ENCODE assay signal across 20 mouse cellular contexts in genomic region chr1:51457249-51457648, GRCm38 (mm10). TPM values are rescaled to one million over a fixed set of nuclear protein-coding genes. Genes with fewer than 3 reads are reported as not detected.
DNase-seq lines count a peak whose midpoint lies in the region; ATAC-seq and TF ChIP-seq lines count a peak whose summit lies in the region.
"Had no signal": no experiment of that assay in that cellular context is flagged by ENCODE, and none has a peak within 500 bp of the region (broad histone marks: within the 10 kb centered on the region; RNA-seq: fewer than 3 reads in every experiment).

No protein-coding gene starts in this region.

- no peaks in the 10 kb centered on the region for H3K27me3 ChIP-seq in intestine, embryonic 15.5 days (replicated peaks)
- H3K27me3 ChIP-seq in intestine, postnatal 0 days (replicated peaks; ENCODE audit: control insufficient read depth, insufficient read depth, low read length): no peaks in the 10 kb centered on the region
- no peaks in the 10 kb centered on the region for H3K27me3 ChIP-seq in kidney, postnatal 0 days (ENCODE audit: insufficient read depth, low read length)
- H3K27me3 ChIP-seq in lung, embryonic 16.5 days (ENCODE audit: control insufficient read depth, insufficient read depth, low read depth, low read length): no peaks in the 10 kb centered on the region
- H3K27me3 ChIP-seq in stomach, embryonic 16.5 days (ENCODE audit: control insufficient read depth, insufficient read depth, low read length): no peaks in the 10 kb centered on the region
- H3K27me3 ChIP-seq: embryonic facial prominence, embryonic 12.5 days; forebrain, embryonic 15.5 days; heart, embryonic 13.5 days had no signal

- H3K36me3 ChIP-seq in intestine, embryonic 15.5 days: no peaks in the 10 kb centered on the region
- no peaks in the 10 kb centered on the region for H3K36me3 ChIP-seq in intestine, postnatal 0 days (ENCODE audit: control insufficient read depth, insufficient read depth)
- H3K36me3 ChIP-seq in kidney, postnatal 0 days (ENCODE audit: insufficient read depth, low read length): no peaks in the 10 kb centered on the region
- no peaks in the 10 kb centered on the region for H3K36me3 ChIP-seq in lung, embryonic 16.5 days (ENCODE audit: control insufficient read depth, insufficient read depth, low read length)
- no peaks in the 10 kb centered on the region for H3K36me3 ChIP-seq in stomach, embryonic 16.5 days (ENCODE audit: control insufficient read depth, insufficient read depth, low read length)
- H3K36me3 ChIP-seq: embryonic facial prominence, embryonic 12.5 days; forebrain, embryonic 15.5 days; G1E; heart, embryonic 13.5 days had no signal

- TF ChIP-seq CTCF in intestine, postnatal 0 days (IDR thresholded peaks at IDR 0.05; ENCODE audit: low read depth): no peak
- no peak for TF ChIP-seq CTCF in kidney, postnatal 0 days (IDR thresholded peaks at IDR 0.05; ENCODE audit: low read depth)

- no peaks in the 10 kb centered on the region for H3K9me3 ChIP-seq in intestine, embryonic 15.5 days
- no peaks in the 10 kb centered on the region for H3K9me3 ChIP-seq in intestine, postnatal 0 days (ENCODE audit: control insufficient read depth)
- no peaks in the 10 kb centered on the region for H3K9me3 ChIP-seq in kidney, postnatal 0 days (replicated peaks; ENCODE audit: low read length)
- no peaks in the 10 kb centered on the region for H3K9me3 ChIP-seq in lung, embryonic 16.5 days (ENCODE audit: control insufficient read depth, low read length)
- no peaks in the 10 kb centered on the region for H3K9me3 ChIP-seq in stomach, embryonic 16.5 days (replicated peaks; ENCODE audit: control insufficient read depth, low read length)
- H3K9me3 ChIP-seq: embryonic facial prominence, embryonic 12.5 days; forebrain, embryonic 15.5 days; G1E; heart, embryonic 13.5 days had no signal

- no peak overlapping the region for H3K9ac ChIP-seq in intestine, embryonic 15.5 days
- no peak overlapping the region for H3K9ac ChIP-seq in intestine, postnatal 0 days (ENCODE audit: low read depth, low read length)
- H3K9ac ChIP-seq in kidney, postnatal 0 days (ENCODE audit: low read depth, low read length): no peak overlapping the region
- H3K9ac ChIP-seq in lung, embryonic 16.5 days (ENCODE audit: low read length): no peak overlapping the region
- H3K9ac ChIP-seq in stomach, embryonic 16.5 days (ENCODE audit: low read length): no peak overlapping the region
- H3K9ac ChIP-seq: embryonic facial prominence, embryonic 12.5 days; forebrain, embryonic 15.5 days; heart, embryonic 13.5 days had no signal

- no peak overlapping the region for H3K4me3 ChIP-seq in intestine, embryonic 15.5 days (replicated peaks)
- H3K4me3 ChIP-seq in intestine, postnatal 0 days (ENCODE audit: low read depth, low read length): no peak overlapping the region
- no peak overlapping the region for H3K4me3 ChIP-seq in kidney, postnatal 0 days (replicated peaks; ENCODE audit: low read depth, low read length)
- H3K4me3 ChIP-seq in lung, embryonic 16.5 days (ENCODE audit: low read length): no peak overlapping the region
- H3K4me3 ChIP-seq in stomach, embryonic 16.5 days (replicated peaks; ENCODE audit: low read length): no peak overlapping the region
- H3K4me3 ChIP-seq: embryonic facial prominence, embryonic 12.5 days; forebrain, embryonic 15.5 days; heart, embryonic 13.5 days had no signal

- H3K27ac ChIP-seq in intestine, embryonic 15.5 days: no peak overlapping the region
- H3K27ac ChIP-seq in intestine, postnatal 0 days (ENCODE audit: low read depth, low read length): no peak overlapping the region
- no peak overlapping the region for H3K27ac ChIP-seq in kidney, postnatal 0 days
- no peak overlapping the region for H3K27ac ChIP-seq in lung, embryonic 16.5 days (ENCODE audit: low read length)
- no peak overlapping the region for H3K27ac ChIP-seq in stomach, embryonic 16.5 days (ENCODE audit: low read length)
- H3K27ac ChIP-seq: embryonic facial prominence, embryonic 12.5 days; forebrain, embryonic 15.5 days; heart, embryonic 13.5 days had no signal

- ATAC-seq in intestine, embryonic 15.5 days: peak; percentile 34; the same call in 1 of the 2 replicates
- no peak for ATAC-seq in intestine, postnatal 0 days
- no peak for ATAC-seq in kidney, postnatal 0 days (replicated peaks; ENCODE audit: low FRiP score, low read depth)
- ATAC-seq in lung, embryonic 16.5 days (ENCODE audit: low read depth): peak; percentile 45; the same call in 1 of the 2 replicates
- ATAC-seq in stomach, embryonic 16.5 days (ENCODE audit: insufficient read depth, low FRiP score): peak; percentile 53; the same call in 1 of the 2 replicates
- ATAC-seq: CD4-positive, CD25-positive, alpha-beta regulatory T cell, adult 4 months; forebrain, embryonic 15.5 days had no signal

- H3K4me1 ChIP-seq in intestine, embryonic 15.5 days (replicated peaks): no peaks in the 10 kb centered on the region
- H3K4me1 ChIP-seq in intestine, postnatal 0 days (replicated peaks; ENCODE audit: control insufficient read depth, insufficient read depth, low read length): no peaks in the 10 kb centered on the region
- H3K4me1 ChIP-seq in kidney, postnatal 0 days (replicated peaks; ENCODE audit: insufficient read depth, low read length): no peaks in the 10 kb centered on the region
- H3K4me1 ChIP-seq in lung, embryonic 16.5 days (replicated peaks; ENCODE audit: control insufficient read depth, insufficient read depth, low read length): no peaks in the 10 kb centered on the region
- H3K4me1 ChIP-seq in stomach, embryonic 16.5 days (ENCODE audit: control insufficient read depth, insufficient read depth, low read length): peaks cover 4% of the 10 kb centered on the region; the same call in 1 of the 2 replicates
- H3K4me1 ChIP-seq: embryonic facial prominence, embryonic 12.5 days; forebrain, embryonic 15.5 days; heart, embryonic 13.5 days had no signal

- 30% methylated on average over 3 of the region's 3 CpGs for WGBS in intestine, embryonic 15.5 days
- WGBS in intestine, postnatal 0 days: 43% methylated on average over 3 of the region's 3 CpGs
- WGBS in kidney, postnatal 0 days: 39% methylated on average over 3 of the region's 3 CpGs
- WGBS in lung, embryonic 16.5 days: 31% methylated on average over 3 of the region's 3 CpGs
- WGBS in stomach, embryonic 16.5 days: 29% methylated on average over 3 of the region's 3 CpGs

- H3K4me2 ChIP-seq in intestine, embryonic 15.5 days (replicated peaks): no peak overlapping the region
- no peak overlapping the region for H3K4me2 ChIP-seq in intestine, postnatal 0 days (replicated peaks; ENCODE audit: low read depth)
- no peak overlapping the region for H3K4me2 ChIP-seq in kidney, postnatal 0 days (ENCODE audit: low read length)
- no peak overlapping the region for H3K4me2 ChIP-seq in lung, embryonic 16.5 days (ENCODE audit: low read depth, low read length)
- no peak overlapping the region for H3K4me2 ChIP-seq in stomach, embryonic 16.5 days (ENCODE audit: low read depth, low read length)
- H3K4me2 ChIP-seq: embryonic facial prominence, embryonic 12.5 days; forebrain, embryonic 15.5 days; heart, embryonic 13.5 days had no signal

- peak; percentile 50 for DNase-seq in kidney, postnatal 0 days (ENCODE audit: low spot score)
- no peak for DNase-seq in kidney, postnatal 4 days
- no peak for DNase-seq in lung, postnatal 14 days
- no peak for DNase-seq in layer of hippocampus, postnatal 10 days (ENCODE audit: low spot score in 2 of 2)
- DNase-seq: adrenal gland, postnatal 10 days; B cell, adult 2 months; cerebellum, adult 11 months; cerebellum, adult 8-10 months; cerebellum, postnatal 14 days; gastrocnemius, postnatal 36 days; heart, postnatal 36 days had no signal

RNA-seq across cellular contexts. Expression of gene Nabp1, which starts 21.0 kb away (rescaled TPM):
- 13.2 and 14.3 TPM in 2 replicates for polyA plus RNA-seq in intestine, embryonic 15.5 days (2015; fragmentation: Nextera tagmentation; extraction: Ambion mirVana)
- polyA plus RNA-seq in intestine, postnatal 0 days (2015; fragmentation: Nextera tagmentation; extraction: Ambion mirVana): 14.9 and 15.7 TPM in 2 replicates
- 37.7 and 42.6 TPM in 2 replicates for polyA plus RNA-seq in kidney, postnatal 0 days (2015; fragmentation: Nextera tagmentation; extraction: Ambion mirVana)
- 12.0 and 14.2 TPM in 2 replicates for polyA plus RNA-seq in lung, embryonic 16.5 days (2015; fragmentation: Nextera tagmentation; extraction: Ambion mirVana)
- 23.0 and 24.3 TPM in 2 replicates for polyA plus RNA-seq in stomach, embryonic 16.5 days (2015; fragmentation: Nextera tagmentation; extraction: Ambion mirVana)
- total RNA-seq in layer of hippocampus, postnatal 10 days (2021): 10 to 100 TPM; 16.9 to 21.4 TPM

Comparison
In these comparisons a context has a peak if more than half of its experiments do, and no peak if none do; other contexts are left out.
1. ATAC-seq: peak in intestine, embryonic 15.5 days (single experiment), lung, embryonic 16.5 days (single experiment) and stomach, embryonic 16.5 days (single experiment); none in intestine, postnatal 0 days (single experiment) and kidney, postnatal 0 days (single experiment).